Mouse (Mus musculus) activated CD4-positive, CD25-positive, alpha-beta regulatory T cell, adult 4 months (primary cell): ENCODE results near the gene Zcchc4. TPM values are rescaled to one million over a fixed set of nuclear protein-coding genes. Genes with fewer than 3 reads are reported as not detected.
"Not testable (repeated sequence)": the region's sequence is repeated elsewhere in the genome, so short reads cannot be mapped to it uniquely, and the experiment has no call there.

Source experiments
- ATAC-seq: one replicate; pipeline ENCODE4 v1.8.0; 2017
- polyA plus RNA-seq, 2 experiments: library from polyadenylated mRNA; unstranded; fragments of 100-300 nt; shearing (Covaris generic); gene quantifications; one replicate each; pipeline ENCODE4 v1.2.1; 2017

The Zcchc4 gene
- 10 to 100 TPM; 10.2 to 12.4 TPM for polyA plus RNA-seq

DNA sequence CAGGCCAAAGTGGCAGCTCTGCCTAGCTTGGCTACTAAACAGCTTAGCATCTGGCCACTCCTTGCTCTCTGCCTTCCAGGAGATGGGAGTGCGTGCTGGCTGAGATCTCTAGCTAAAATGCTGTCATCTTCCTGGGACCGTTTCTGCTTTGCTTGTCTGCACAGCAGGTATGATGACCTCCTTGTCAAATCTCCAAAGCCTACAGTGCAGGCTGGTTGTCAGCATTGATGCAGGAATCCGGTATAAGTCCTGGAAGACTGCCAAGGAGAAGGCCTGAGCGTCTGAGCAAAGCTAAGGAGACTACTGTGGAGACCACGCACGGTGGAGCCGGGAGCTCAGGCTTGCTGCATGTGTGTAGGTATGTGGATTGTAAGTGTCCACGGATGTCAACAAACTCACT lies at the start of gene Zcchc4:
TSS of gene Zcchc4 (plus strand) at position 173 of the 400 bp plus-strand sequence.
- ATAC-seq = no peak

DNA sequence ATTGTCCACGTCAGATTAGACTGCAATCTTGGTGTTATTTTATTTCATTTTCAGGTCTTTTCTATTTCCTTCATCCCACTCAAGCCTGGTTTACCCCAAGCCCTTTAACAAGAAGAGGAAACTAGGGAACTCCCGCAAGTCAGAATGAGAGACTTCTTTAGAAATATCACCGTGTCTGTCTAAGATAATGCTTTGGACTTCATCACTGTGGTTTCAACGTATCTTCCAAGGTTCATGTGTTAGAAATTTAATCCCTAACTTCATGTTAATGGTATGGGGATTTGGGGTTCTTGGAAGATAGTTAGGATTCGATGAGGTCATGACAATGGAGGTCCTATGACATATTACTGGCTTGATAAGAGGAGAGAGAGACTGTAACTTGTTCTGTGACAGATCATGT lies 47.5 kb upstream of the Zcchc4 start:
- no peak for ATAC-seq

DNA sequence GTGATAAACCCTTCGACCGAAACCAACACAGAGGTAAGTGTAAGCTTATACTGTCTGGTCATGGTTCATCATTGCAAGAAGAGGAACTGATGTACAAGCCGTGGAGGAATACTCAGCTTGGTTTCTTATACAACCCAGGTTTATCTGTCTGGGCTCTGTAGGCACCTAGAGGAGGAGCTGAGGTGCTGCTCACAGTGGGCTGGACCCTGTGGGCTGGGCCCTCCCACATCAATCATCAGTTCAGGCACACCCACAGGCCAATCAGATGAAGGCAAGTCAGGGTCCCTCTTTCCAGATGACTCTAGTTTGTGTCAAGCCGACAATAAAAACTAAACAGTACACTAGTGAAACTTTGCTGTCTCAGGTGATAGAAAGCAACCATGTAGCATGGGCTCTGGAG lies 42.4 kb upstream of the Zcchc4 start:
- ATAC-seq = no peak

DNA sequence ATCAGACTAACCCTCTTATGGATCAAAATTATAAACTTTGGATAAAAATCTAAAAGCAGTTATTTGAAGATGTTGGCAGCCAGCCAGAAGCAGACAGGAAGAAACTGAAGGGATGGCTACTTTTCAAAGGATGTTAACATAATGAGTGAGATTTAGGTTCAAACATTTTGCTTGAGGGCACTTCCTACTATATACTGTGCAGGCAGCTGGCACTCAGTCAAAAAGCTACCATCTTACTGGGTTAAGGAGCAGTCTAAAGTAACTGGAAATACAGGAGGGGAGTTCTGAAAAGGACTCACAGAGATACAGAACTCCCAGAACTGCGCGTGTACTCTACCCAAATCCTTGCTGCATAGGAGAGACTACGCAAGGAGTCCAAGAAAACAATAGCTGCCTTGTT lies 39.2 kb upstream of the Zcchc4 start:
- no peak for ATAC-seq

DNA sequence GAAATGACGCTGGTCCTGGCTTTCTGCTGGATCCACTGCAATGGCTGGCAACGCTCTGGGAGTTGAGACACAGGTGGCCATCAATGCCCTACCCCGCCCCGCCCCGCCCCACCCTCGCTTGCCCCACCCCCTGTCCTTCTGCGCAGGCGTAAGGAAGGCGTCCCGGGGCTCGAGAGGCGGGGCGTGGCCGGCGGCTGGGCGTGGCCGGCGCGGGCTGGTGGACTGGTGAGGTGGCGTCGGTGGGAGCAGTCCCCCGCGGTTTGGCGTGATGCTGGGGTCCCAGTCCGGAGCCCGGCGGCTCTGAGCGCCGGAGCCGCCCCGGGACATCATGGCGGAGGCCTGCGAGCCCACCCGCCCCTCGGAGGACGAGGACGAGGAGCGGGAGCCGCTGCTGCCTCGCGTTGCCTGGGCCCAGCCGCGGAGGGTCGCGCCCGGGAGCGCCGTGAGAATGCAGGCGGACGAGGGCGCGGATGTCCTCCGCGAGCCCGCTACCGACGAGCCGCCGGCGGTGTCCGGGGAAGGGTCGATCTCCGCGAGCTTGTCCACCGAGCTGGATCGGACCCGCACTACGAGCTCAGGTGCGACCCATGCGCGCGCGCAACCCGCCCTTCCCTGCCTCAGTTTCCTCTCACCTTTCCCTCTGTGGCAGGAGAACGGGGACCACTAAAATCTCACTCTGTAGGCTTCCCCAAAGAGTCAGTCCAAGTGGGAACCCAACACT lies 33.7 kb upstream of the Zcchc4 start, which contains the start of gene Pi4k2b:
TSS of gene Pi4k2b (plus strand) at position 184 of the 721 bp plus-strand sequence.
- peak; percentile 70 for ATAC-seq

DNA sequence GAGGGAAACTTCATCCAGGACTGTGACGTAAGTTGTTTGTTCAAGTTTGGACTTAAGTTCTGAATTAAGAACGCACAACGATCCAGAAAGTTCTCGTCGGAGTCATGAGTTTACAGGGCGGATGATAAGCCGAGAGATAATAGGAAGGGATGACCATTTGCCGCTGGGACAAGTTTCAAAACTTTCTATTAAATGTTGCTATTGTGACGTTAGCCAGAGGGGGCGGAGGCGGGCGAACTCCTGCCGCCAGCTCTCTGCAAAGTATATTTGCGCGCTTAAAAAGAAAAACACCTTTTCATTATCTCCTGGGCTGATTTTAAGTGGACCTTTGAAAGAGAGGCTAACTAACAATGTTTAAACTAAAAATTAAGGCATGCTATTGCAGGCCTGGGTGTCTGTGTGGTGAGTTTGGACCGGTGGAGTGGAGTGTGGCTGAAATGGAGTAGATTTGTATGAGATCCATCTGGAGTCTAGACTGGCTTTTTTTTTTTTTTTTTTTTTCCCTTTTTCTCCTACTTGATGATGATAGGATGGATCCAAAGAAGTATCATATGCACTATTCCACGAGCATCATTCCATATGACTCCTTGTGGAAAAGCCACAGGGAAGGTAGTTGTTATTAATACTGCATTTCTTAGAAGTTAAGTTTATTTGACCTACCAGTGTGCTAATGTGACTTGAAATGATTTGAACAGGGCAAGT lies 32.9 kb upstream of the Zcchc4 start:
- peak; percentile 66 for ATAC-seq

DNA sequence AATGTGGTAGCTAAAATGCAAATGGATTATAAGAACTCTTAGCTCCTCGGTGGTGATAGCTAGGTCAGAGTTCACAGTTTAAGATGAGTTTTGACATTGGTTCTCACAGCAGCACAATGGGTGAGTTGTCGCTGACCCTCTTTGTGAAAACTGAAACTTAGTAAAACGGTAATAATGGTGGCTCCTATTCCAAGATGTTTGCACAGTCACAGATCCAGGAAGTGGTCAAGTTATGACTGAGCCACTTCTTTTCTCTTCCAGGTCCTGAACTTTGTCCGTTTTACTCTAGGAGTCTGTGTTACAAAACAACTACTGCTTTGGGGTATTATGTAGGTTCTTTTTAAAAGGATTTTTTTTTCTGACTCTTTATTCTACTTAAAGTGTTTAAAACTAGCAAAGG lies 32.0 kb upstream of the Zcchc4 start:
- no peak for ATAC-seq

DNA sequence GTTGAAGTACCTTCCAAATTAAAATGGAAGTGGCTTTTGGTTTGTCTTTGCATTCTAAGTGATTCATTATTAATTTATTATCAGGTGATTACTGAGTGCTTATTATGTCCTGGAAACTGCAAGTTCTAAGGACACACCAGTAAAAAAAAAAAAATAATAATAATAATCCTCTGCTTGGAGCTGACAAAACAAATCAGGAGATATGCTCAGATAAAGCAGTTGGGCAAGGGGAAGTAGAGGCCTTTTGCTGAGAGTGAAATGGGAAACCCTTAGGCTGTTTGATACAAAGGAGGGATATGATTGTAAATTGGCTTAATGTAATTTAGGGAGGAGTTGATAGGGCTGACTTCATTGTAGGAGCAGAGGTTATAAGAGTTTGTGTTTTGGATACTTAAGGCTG lies 28.3 kb upstream of the Zcchc4 start:
- ATAC-seq = no peak

DNA sequence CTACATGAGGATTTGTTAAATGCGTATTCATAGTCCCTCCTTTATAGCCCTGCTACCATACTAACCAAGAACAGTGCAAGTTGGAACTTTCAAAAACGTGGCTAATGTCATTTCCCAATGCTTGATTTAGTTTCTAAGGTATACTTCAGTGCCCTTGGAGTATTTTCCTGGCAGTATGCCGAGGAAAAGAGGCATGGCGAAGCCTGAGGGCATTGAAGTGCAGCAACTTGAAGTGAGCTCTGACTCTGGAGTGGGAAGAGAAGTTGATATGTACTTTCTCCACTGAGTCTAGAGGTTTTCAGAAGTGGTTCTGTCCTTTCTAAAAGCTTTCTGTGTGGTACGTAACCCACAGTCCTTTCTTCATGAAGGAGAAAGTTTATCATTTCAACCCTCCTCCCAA lies 26.5 kb upstream of the Zcchc4 start:
- no peak for ATAC-seq

DNA sequence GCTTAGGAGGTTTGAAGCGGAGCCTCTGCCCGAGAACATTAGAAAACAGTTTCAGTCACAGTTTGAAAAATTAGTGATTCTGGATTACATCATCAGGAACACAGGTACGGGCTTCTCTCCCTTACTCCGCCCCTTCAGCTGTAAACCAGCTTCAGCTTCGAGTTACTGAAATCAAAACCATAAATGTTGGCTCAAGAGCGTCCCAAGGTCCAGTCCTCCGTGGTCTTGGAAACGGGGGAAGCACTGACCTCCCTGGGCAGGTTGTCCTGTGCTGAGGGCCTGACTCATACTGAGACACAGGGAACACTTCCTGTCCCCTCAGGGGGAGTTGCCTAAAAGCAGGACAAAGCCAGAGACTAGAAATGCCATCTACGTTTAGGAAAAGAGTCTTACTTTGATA lies 22.1 kb upstream of the Zcchc4 start:
- no peak for ATAC-seq

DNA sequence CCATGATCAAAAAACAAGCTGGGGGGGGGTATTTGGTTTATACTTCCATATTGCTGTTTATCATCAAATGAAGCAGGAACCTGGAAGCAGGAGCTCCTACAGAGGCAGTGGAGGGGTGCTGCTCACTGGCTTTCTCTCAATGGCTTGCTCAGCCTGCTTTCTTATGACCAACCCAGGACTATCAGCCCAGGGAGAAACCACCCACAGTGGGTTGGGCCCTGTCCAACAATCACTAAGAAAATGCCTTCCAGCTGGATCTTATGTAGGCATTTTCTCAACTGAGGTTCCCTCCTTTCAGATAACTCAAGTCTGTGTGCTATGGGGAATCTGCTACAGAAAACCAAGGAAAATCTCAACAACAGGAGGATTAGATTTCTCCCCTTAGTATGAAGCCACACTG lies 21.0 kb upstream of the Zcchc4 start:
- ATAC-seq = no peak

DNA sequence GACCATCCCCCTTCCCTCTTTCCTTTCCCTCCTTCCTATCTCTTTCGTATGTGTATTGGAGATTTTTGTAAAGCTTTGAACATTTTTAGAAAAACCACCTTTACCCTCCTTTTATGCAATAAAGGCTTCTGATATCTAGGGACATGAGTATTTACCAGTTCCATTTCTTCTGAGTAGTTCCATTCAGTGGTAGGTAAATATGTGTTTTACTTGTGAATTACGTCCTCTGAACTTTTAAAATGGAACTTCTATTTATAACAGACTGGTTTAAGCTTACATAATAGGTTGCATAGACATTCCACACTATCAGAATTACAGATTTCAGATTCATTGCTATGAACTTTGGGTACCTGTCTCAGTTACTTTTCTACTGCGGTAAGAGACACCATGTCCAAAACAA lies 19.9 kb upstream of the Zcchc4 start:
- no peak for ATAC-seq

DNA sequence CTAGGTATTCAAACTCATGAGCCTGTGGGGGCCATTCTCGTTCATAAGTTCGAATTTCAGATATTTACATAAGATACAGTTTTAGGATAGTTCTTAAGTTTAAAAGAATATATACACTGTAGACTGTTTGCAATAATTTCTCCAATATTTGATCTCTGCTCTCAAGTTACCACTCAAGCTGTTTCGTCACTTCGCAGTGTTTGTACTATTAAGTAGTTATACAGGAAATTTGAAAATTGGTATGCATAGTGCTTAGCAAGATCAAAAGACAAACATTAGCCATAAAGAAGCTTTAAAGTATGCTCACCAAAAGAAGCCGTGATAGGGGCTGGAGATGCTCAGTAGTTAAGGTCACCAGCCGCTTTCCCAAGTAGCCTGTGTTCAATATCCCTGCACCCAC lies 19.2 kb upstream of the Zcchc4 start:
- ATAC-seq = no peak

DNA sequence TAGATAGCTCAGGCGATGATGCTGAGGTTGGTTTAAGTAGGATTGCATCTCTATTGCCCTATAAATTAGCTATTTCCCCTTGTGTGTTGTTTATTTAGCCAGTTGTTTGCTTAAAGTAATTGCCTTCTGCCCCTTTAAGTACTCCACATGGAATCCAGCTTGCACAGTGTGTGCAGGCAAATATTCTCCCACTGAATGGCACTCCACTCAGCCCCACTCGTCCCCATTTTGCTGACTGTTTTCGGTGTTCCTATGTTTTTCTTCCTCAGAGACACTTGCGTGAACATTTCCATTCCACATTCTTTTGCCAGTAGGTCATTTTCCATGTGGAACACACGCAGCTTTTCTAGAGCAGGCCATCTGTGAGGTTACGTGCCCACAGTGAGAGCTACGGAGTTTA lies 12.6 kb upstream of the Zcchc4 start:
- no peak for ATAC-seq

DNA sequence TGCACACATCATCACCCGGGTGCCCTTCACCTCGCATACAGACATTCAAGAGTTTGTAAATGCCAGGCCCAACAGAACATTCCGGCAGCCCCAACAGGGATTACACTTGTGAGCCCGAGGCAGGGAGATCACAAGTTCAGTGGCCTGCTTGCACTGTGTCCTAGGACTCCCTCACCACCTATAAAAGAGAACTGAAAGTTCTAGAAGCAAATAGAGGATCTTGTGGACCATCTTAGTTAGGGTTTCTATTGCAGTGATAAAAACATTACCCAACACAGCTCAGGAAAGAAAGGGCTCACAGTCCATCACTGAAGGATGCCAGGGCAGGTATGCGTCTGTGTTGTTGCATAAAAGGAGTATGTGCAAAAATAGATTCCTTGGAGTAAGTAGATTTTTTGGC lies 942 bp upstream of the Zcchc4 start:
- ATAC-seq = no peak

DNA sequence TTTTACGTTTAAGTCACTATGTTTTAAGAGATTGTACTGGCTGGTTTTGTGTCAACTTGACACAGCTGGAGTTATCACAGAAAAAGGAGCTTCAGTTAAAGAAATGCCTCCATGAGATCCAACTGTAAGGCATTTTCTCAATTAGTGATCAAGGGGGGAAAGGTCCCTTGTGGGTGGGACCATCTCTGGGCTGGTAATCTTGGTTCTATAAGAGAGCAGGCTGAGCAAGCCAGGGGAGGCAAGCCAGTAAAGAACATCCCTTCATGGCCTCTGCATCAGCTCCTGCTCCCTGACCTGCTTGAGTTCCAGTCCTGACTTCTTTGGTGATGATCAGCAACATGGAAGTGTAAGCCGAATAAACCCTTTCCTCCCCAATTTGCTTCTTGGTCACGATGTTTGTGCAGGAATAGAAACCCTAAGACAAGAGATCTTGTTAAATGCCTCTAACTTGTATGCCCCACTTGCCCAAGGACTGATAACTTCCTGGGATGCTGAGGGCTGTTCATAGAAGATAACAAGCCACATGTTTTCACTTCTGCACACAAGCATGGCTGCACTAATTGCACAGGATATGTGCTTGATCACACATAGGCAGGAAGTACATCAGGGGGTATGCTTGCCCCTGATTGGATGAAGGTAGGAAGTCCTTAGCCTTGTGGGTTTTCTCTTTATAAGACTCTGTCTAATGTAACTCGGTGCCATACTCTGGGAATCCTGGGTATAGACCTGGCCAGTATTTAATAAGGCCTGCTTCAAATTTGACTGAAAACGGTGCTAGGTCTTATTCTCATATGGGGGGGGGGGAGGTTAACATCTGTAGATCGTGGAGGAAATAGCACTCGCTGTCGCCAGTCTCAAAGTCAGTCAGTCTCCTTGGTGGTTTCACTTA lies 1.5 kb downstream of the Zcchc4 start:
- ATAC-seq = not testable (repeated sequence)

DNA sequence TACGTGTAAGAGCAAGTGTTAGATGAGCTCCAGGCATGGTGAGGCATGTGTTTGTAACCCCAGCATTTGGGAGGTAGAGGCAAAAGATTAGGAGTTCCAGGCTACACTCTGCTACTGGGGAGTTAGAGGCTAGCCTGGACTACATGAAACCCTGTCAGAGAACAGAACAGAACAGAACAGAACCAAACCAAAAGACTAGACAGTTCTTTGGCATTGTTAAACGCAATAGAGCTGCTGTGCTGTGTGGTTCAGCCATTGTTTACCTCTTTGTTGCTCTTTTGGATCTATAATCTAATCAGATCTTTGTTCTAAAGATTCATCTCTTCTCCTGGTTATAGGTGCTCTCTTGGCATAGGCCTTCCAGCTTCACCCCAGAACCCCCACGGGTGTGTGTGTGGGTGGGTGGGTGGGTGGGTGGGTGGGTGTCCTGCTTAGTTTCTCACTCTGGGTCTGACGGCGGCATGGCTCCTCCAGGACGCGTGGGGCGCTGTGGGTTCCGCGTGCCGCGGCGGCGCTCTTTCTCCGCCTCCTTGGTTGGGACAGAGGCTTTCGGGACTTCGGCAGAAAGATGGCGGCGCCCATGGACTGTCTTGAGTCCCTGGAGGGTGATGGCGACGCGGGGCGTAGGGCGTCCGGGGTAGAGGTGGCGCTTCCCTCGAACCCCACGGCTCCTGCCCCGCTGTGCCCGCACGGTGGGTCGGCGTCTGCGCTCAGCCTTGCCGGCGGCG lies 7.5 kb downstream of the Zcchc4 start:
- ATAC-seq = peak; percentile 96

DNA sequence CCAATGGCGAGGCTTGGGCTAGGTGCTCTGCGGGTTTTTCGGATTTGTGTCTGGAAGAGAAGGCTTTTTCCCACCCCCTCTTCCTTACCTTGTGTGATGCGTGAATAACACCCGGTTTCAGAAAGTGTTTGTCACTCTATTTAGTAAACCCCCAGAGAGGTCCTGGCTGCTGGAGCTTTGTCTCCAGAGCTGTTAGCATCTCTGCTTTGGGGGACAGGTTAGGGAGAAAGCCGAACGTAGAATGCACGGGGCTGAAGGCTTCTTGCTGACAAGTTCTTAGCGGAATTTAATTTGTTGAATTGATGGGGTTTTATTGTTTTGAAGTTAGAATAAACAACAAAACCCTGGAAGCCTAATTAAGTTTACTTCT lies 8.0 kb downstream of the Zcchc4 start:
- ATAC-seq = peak; percentile 16

DNA sequence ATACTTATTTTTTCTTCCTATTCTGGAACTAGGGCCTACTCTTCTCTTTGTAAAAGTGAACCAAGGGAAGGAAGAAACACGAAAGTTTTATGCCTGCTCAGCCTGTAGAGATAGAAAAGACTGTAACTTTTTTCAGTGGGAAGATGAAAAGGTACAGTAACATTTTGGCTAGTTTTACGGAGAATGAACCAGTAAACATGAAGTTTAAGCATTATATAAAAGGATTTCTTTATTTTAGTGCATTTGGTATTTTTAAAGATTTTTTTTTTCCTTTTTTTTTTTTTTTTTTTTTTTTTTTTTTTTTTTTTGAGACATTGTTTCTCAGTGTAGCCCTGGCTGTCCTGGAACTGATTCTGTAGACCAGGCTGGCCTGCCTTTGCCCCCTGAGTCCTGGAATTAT lies 8.7 kb downstream of the Zcchc4 start:
- ATAC-seq = no peak

DNA sequence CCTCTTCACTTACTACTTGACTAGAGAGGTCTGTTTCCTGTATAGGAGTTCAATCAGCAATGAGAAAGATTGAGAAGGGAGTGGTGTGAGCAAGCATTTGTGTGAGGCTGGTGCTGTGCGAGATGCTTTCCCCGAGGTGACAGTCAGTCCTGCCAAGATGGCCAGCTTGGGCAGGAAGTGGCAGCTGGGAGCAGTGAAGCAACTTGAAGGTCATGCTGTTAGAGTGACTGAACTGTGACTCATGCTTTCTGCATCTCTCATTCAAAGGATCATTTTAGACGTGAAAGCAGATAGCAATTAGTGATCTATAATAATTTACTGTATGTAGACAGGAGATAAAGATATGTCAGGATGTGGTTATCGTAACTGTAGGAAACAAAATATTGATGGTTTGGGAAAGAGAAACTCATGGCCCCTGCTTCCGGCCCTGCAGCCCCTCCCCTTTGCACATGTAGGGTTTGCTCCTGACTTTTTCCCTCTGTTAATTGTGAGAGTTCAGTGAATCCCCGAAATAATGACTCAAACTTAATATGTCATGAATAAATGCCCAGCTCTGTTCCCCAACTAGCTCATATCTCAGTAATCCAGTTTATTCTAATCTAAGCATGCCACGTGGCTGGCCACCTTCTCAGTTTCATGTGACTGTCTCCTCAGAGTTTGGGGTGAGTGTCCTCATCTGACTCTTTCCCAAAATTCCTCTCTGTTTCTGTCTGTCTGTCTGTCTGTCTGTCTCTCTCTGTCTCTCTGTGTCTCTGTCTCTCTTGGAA lies 11.5 kb downstream of the Zcchc4 start:
- peak; percentile 9 for ATAC-seq

DNA sequence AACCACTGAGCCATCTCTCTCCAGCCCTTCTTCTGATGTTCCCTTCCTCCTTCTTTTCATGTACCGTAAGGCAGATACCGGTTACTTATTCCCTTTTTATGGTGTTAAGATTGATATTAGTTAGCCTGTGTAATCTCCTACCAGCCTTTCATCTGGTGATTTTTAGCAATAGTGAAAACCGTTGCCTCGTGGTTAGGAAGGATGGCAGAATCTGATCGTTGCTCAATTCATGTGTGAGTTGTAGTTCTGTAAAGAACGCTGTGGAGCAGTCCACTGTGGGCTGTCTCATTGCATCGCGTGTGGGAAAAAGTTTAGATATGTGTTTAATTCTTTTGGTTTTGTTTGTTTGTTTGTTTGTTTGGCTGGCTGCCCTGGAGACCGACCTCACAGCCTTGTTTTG lies 18.0 kb downstream of the Zcchc4 start:
- ATAC-seq = no peak

DNA sequence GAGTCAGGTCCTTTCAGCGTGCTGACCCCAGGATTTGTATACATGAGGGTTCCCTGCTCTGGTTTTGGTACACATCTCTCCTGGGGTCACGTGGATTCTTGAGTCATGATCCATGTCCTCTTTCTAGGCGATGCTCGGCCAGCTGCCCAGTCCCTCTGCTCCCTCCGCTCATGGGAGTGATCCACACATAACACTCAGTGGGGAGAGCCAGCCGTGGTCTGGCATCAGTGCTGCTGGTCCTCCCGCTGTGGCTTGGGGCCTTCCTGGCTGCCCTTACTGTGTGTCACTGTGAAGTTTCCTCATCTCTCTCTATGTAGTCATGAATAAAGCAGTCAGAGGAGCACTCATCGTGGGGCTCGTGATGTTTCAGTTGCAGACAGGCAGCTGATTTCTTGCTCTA lies 18.9 kb downstream of the Zcchc4 start:
- no peak for ATAC-seq
